Mouse (Mus musculus) liver, adult 2 months (tissue): ENCODE data around the gene Hist1h2bm.
"Not testable (repeated sequence)": the region's sequence is repeated elsewhere in the genome, so short reads cannot be mapped to it uniquely, and the experiment has no call there.

Experiments used
- CTCF ChIP-seq: fragments of 200-500 bp; IDR thresholded peaks from 2 replicates; pipeline ENCODE4 v1.5.1; 2011; ENCODE audit warnings: low read depth, low read length, control low read depth
- POLR2A ChIP-seq: fragments of 200-500 bp; IDR thresholded peaks from 2 replicates; pipeline ENCODE4 v1.6.1; 2011; ENCODE audit warnings: low read length, control low read depth; ENCODE audit not compliant: insufficient read depth; ENCODE audit errors: extremely low read depth

- 0 out of 2 replicates have a peak, but pooled peaks have one; percentile 35 for TF ChIP-seq POLR2A
- TF ChIP-seq CTCF = not testable (repeated sequence)
These were observed 31.9 kb downstream of the Hist1h2bm start, which contains the start of the genes Hist1h2ak and Hist1h2bn for GRCm38 (mm10) chr13:21753524-21754285.
